Mouse (Mus musculus): ENCODE data around the gene Pkd1.

GRCm38 (mm10) chr17:24535300-24535699 lies 14.3 kb upstream of the Pkd1 start:
- TF ChIP-seq CTCF (IDR thresholded peaks at IDR 0.05; ENCODE audit: insufficient read depth, low read length) (no peak), POLR2A (IDR thresholded peaks at IDR 0.05; ENCODE audit: borderline replicate concordance, extremely low read depth, low read depth, low read length) (no peak)
